8 mouse cellular contexts compared by ENCODE assay signal in the genomic region with DNA sequence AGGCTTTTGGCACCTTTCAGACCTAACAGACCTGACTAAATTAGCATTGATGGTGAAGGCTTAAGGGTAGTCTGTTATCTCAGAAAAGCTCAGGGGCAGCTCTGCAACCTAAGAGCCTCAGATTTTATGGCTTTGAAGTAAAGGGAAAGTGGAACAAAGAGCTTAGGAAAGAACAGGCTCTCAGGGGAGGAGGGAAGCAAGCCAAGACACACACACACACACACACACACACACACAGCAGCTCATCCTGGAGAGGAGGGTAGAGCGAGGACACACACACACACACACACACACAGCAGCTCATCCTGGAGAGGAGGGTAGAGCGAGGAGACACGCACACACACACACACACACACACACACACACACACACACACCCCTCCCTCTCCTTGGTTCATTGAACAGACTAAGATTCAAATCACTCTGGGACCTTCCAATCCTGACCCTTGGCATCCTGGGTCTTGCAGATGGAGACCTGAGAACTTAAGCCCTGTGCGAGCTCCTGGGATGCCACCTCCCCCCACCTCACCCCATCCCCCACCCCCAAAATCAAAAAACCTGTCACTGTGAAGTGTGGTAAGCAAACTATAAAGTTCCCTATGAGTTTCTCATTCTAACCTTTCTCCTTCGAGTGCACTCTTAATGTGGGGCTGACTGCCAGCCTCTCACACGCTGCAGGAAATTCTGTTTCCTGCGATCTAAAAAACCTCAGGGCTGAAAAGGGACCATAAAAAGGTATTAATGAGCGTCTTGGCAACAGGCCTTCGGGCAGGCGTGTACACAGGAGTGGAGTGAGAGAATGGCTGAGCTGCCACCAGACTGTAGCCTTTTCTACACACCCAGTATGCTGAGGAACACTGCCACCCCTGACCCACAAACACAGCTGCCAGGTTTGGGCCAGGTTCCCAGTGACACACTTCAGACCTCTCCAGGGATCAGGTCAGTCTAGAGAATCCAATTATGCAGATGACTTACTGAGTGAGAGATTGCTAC. TPM values are rescaled to one million over a fixed set of nuclear protein-coding genes. Genes with fewer than 3 reads are reported as not detected.
A peak's percentile ranks its signal among the peaks of the same experiment; 100 is the strongest.
DNase-seq lines count a peak whose midpoint lies in the region; TF ChIP-seq lines count a peak whose summit lies in the region.

No protein-coding gene starts in this region.

- TF ChIP-seq CTCF in cerebellum, adult 2 months (IDR thresholded peaks at IDR 0.05; ENCODE audit: borderline replicate concordance, insufficient read depth, low read depth, low read length): no peak
- TF ChIP-seq CTCF in heart, adult 2 months (IDR thresholded peaks at IDR 0.05): no peak

- H3K4me3 ChIP-seq in cerebellum, adult 2 months (replicated peaks; ENCODE audit: insufficient read depth, low read depth, low read length): no peak overlapping the region
- no peak overlapping the region for H3K4me3 ChIP-seq in heart, adult 2 months
- no peak overlapping the region for H3K4me3 ChIP-seq in midbrain, embryonic 10.5 days

- no peaks in the 10 kb centered on the region; the same call in 1 of the 2 replicates for H3K4me1 ChIP-seq in cerebellum, adult 2 months (ENCODE audit: control insufficient read depth, insufficient read depth, low read length)
- H3K4me1 ChIP-seq in heart, adult 2 months (ENCODE audit: control insufficient read depth, insufficient read depth, low read length): peaks cover 7% of the 10 kb centered on the region
- peaks cover 18% of the 10 kb centered on the region for H3K4me1 ChIP-seq in midbrain, embryonic 10.5 days

- peak; percentile 36 to 46 for DNase-seq in cerebellum, adult 2 months
- no peak for DNase-seq in cerebellum, adult 11 months
- peak; percentile 79 for DNase-seq in adrenal gland, postnatal 10 days
- peak; percentile 48 to 62 for DNase-seq in heart, adult 2 months
- DNase-seq in kidney, adult 8-10 months: peak; percentile 40
- DNase-seq in midbrain, embryonic 10.5 days (ENCODE audit: low spot score): no peak
- no peak for DNase-seq in left cerebral cortex, adult 8-10 months (ENCODE audit: low spot score in 2 of 2)
- no peak for DNase-seq in testis, postnatal 10 days (ENCODE audit: low spot score)

- 41% methylated on average over 10 of the region's 10 CpGs for WGBS in cerebellum, adult 2 months
- 38% methylated on average over 10 of the region's 10 CpGs for WGBS in heart, adult 2 months
- WGBS in midbrain, embryonic 10.5 days: 69% methylated on average over 8 of the region's 10 CpGs

- no peaks in the 10 kb centered on the region for H3K27me3 ChIP-seq in cerebellum, adult 2 months (ENCODE audit: control insufficient read depth, insufficient read depth, low read length)
- H3K27me3 ChIP-seq in heart, adult 2 months (ENCODE audit: control insufficient read depth, insufficient read depth, low read length): no peaks in the 10 kb centered on the region
- no peaks in the 10 kb centered on the region for H3K27me3 ChIP-seq in midbrain, embryonic 10.5 days (ENCODE audit: low read depth, poor library complexity, severe bottlenecking)

- intact Hi-C loops in heart, adult 2 months (cut with DNase I): loop anchor here (5.0 kb wide), 1 partner anchor 158 kb away; no protein-coding TSS in a partner anchor

- H3K36me3 ChIP-seq in heart, adult 2 months (ENCODE audit: control insufficient read depth, insufficient read depth, low read length): peaks cover 3% of the 10 kb centered on the region; the same call in 1 of the 2 replicates
- H3K36me3 ChIP-seq in midbrain, embryonic 10.5 days: peaks cover 92% of the 10 kb centered on the region

- no peak for TF ChIP-seq POLR2A in cerebellum, adult 2 months (IDR thresholded peaks at IDR 0.05; ENCODE audit: borderline replicate concordance, insufficient read depth, low read length)
- no peak for TF ChIP-seq POLR2A in heart, adult 2 months (IDR thresholded peaks at IDR 0.05; ENCODE audit: insufficient read depth, low read depth, low read length)

- no peak overlapping the region for H3K27ac ChIP-seq in cerebellum, adult 2 months (ENCODE audit: insufficient read depth, low read length)
- H3K27ac ChIP-seq in heart, adult 2 months: no peak overlapping the region
- H3K27ac ChIP-seq in midbrain, embryonic 10.5 days (replicated peaks): 0 out of 2 replicates have a peak overlapping the region, but pooled peaks have one; percentile 74

- H3K9ac ChIP-seq in heart, adult 2 months (ENCODE audit: low read depth, low read length): no peak overlapping the region

- TF ChIP-seq EP300 in heart, adult 2 months (IDR thresholded peaks at IDR 0.05; ENCODE audit: insufficient read depth, low read depth, low read length): 0 out of 2 replicates have a peak, but pooled peaks have one; percentile 46

- H3K79me2 ChIP-seq in heart, adult 2 months (replicated peaks; ENCODE audit: control insufficient read depth, insufficient read depth, low read length): no peaks in the 10 kb centered on the region

- H3K9me3 ChIP-seq in midbrain, embryonic 10.5 days (replicated peaks): no peaks in the 10 kb centered on the region

RNA-seq across cellular contexts. Expression of gene Dnaaf5, which starts 24.8 kb away (rescaled TPM):
- polyA plus RNA-seq in cerebellum, adult 2 months (2012; rRNA removed): 7.0 and 7.9 TPM in 2 replicates
- 10 to 100 TPM; 15.9 to 19.1 TPM for total RNA-seq in adrenal gland, postnatal 10 days (2021)
- 10 to 100 TPM; 16.1 to 16.7 TPM for total RNA-seq in heart, adult 2 months (2021)
- polyA plus RNA-seq in heart, adult 2 months (2012; rRNA removed): 12.1 and 12.2 TPM in 2 replicates
- 6.7 and 7.7 TPM in 2 replicates for polyA plus RNA-seq in midbrain, embryonic 10.5 days (2016; fragmentation: Nextera tagmentation; extraction: Ambion mirVana)
- total RNA-seq in left cerebral cortex, adult 8-10 months (2022): 1 to 10 TPM; 6.0 to 8.9 (median 6.9) TPM

RNA-seq across cellular contexts. Expression of gene Prkar1b, which starts 25.1 kb away (rescaled TPM):
- 507 and 509 TPM in 2 replicates for polyA plus RNA-seq in cerebellum, adult 2 months (2012; rRNA removed)
- 10 to 100 TPM; 14.9 to 24.9 TPM for total RNA-seq in adrenal gland, postnatal 10 days (2021)
- total RNA-seq in heart, adult 2 months (2021): 1 to 10 TPM; 1.4 to 1.5 TPM
- polyA plus RNA-seq in heart, adult 2 months (2012; rRNA removed): 2.0 and 2.8 TPM in 2 replicates
- polyA plus RNA-seq in midbrain, embryonic 10.5 days (2016; fragmentation: Nextera tagmentation; extraction: Ambion mirVana): 9.4 and 21.6 TPM in 2 replicates
- 100 to 1,000 TPM; 670 to 720 (median 701) TPM for total RNA-seq in left cerebral cortex, adult 8-10 months (2022)

RNA-seq across cellular contexts. Expression of gene Sun1, which starts 25.6 kb away (rescaled TPM):
- polyA plus RNA-seq in cerebellum, adult 2 months (2012; rRNA removed): 65.3 and 70.8 TPM in 2 replicates
- 10 to 100 TPM; 59.5 to 78.6 TPM for total RNA-seq in adrenal gland, postnatal 10 days (2021)
- 10 to 100 TPM; 45.9 to 50.3 TPM for total RNA-seq in heart, adult 2 months (2021)
- 34.1 and 50.8 TPM in 2 replicates for polyA plus RNA-seq in heart, adult 2 months (2012; rRNA removed)
- 46.9 and 49.6 TPM in 2 replicates for polyA plus RNA-seq in midbrain, embryonic 10.5 days (2016; fragmentation: Nextera tagmentation; extraction: Ambion mirVana)
- total RNA-seq in left cerebral cortex, adult 8-10 months (2022): 100 to 1,000 TPM; 127 to 146 (median 132) TPM

Comparison
In these comparisons a context has a peak if more than half of its experiments do, and no peak if none do; other contexts are left out.
1. DNase-seq: peak in cerebellum, adult 2 months (2 of 2), adrenal gland, postnatal 10 days (single experiment), heart, adult 2 months (2 of 2) and kidney, adult 8-10 months (2 of 2); none in cerebellum, adult 11 months (single experiment), midbrain, embryonic 10.5 days (single experiment), left cerebral cortex, adult 8-10 months (0 of 2) and testis, postnatal 10 days (single experiment).
2. RNA of gene Prkar1b, which starts 25.1 kb away (total RNA-seq): 670 to 720 TPM in left cerebral cortex, adult 8-10 months; 14.9 to 24.9 TPM in adrenal gland, postnatal 10 days and 1.4 to 1.5 TPM in heart, adult 2 months; every median in the first group is over 10 times any median in the second.